Mouse (Mus musculus): ENCODE data around the gene Tlr7. TPM values are rescaled to one million over a fixed set of nuclear protein-coding genes. Genes with fewer than 3 reads are reported as not detected.
"Not testable (repeated sequence)": the region's sequence is repeated elsewhere in the genome, so short reads cannot be mapped to it uniquely, and the experiment has no call there.

The Tlr7 gene
- polyA plus RNA-seq, 1 experiment from 2014 or later, result 0.73 TPM

- peaks cover 5% of the 10 kb centered on the region; the same call in 1 of the 2 replicates for H3K27me3 ChIP-seq (ENCODE audit: control insufficient read depth, insufficient read depth, low read length)
- no peak overlapping the region for H3K27ac ChIP-seq (ENCODE audit: low read depth, low read length)
- no peak overlapping the region for H3K4me3 ChIP-seq (ENCODE audit: low read length)
- no peak overlapping the region for H3K4me2 ChIP-seq (replicated peaks; ENCODE audit: low read depth, low read length)
- H3K4me1 ChIP-seq (ENCODE audit: control insufficient read depth, insufficient read depth, low read length), result no peaks in the 10 kb centered on the region
- no peak overlapping the region for H3K9ac ChIP-seq (ENCODE audit: low read depth, low read length)
- 68% methylated on average over 4 of the region's 4 CpGs for WGBS
- H3K9me3 ChIP-seq (ENCODE audit: control insufficient read depth, low read length), result no peaks in the 10 kb centered on the region
- no peak for ATAC-seq (ENCODE audit: low FRiP score, low TSS enrichment)
- no peaks in the 10 kb centered on the region for H3K36me3 ChIP-seq (ENCODE audit: control insufficient read depth, insufficient read depth, low read length)
Measured at GRCm38 (mm10) chrX:167321233-167321806, 9.0 kb downstream of the Tlr7 start.

GRCm38 (mm10) chrX:167318819-167319396 is 11.4 kb downstream of the Tlr7 start:
- no peaks in the 10 kb centered on the region for H3K4me1 ChIP-seq (ENCODE audit: control insufficient read depth, insufficient read depth, low read length)
- no peak overlapping the region for H3K4me2 ChIP-seq (replicated peaks; ENCODE audit: low read depth, low read length)
- peaks cover 5% of the 10 kb centered on the region; the same call in 1 of the 2 replicates for H3K27me3 ChIP-seq (ENCODE audit: control insufficient read depth, insufficient read depth, low read length)
- no peak overlapping the region for H3K27ac ChIP-seq (ENCODE audit: low read depth, low read length)
- no peaks in the 10 kb centered on the region for H3K9me3 ChIP-seq (ENCODE audit: control insufficient read depth, low read length)
- H3K4me3 ChIP-seq (ENCODE audit: low read length), result no peak overlapping the region
- no peaks in the 10 kb centered on the region for H3K36me3 ChIP-seq (ENCODE audit: control insufficient read depth, insufficient read depth, low read length)
- WGBS, result 71% methylated on average over 4 of the region's 4 CpGs
- H3K9ac ChIP-seq (ENCODE audit: low read depth, low read length), result no peak overlapping the region
- ATAC-seq (ENCODE audit: low FRiP score, low TSS enrichment), result no peak

GRCm38 (mm10) chrX:167315766-167316165 is 14.6 kb downstream of the Tlr7 start:
- Histone ChIP-seq H3K4me3 (ENCODE audit: low read length) (no peak overlapping the region), H3K27ac (ENCODE audit: low read depth, low read length) (no peak overlapping the region), H3K9me3 (ENCODE audit: control insufficient read depth, low read length) (no peaks in the 10 kb centered on the region), H3K9ac (ENCODE audit: low read depth, low read length) (no peak overlapping the region), H3K36me3 (ENCODE audit: control insufficient read depth, insufficient read depth, low read length) (no peaks in the 10 kb centered on the region), H3K27me3 (ENCODE audit: control insufficient read depth, insufficient read depth, low read length) (peaks cover 5% of the 10 kb centered on the region; the same call in 1 of the 2 replicates), H3K4me1 (ENCODE audit: control insufficient read depth, insufficient read depth, low read length) (no peaks in the 10 kb centered on the region), H3K4me2 (replicated peaks; ENCODE audit: low read depth, low read length) (no peak overlapping the region)
- 51% methylated on average over 5 of the region's 5 CpGs for WGBS
- ATAC-seq (ENCODE audit: low FRiP score, low TSS enrichment), result no peak

- Histone ChIP-seq H3K9me3 (ENCODE audit: control insufficient read depth, low read length) (no peaks in the 10 kb centered on the region), H3K36me3 (ENCODE audit: control insufficient read depth, insufficient read depth, low read length) (no peaks in the 10 kb centered on the region), H3K4me2 (replicated peaks; ENCODE audit: low read depth, low read length) (no peak overlapping the region), H3K9ac (ENCODE audit: low read depth, low read length) (no peak overlapping the region), H3K4me3 (ENCODE audit: low read length) (no peak overlapping the region), H3K27ac (ENCODE audit: low read depth, low read length) (no peak overlapping the region), H3K27me3 (ENCODE audit: control insufficient read depth, insufficient read depth, low read length) (peaks cover 4% of the 10 kb centered on the region; the same call in 1 of the 2 replicates), H3K4me1 (ENCODE audit: control insufficient read depth, insufficient read depth, low read length) (no peaks in the 10 kb centered on the region)
- ATAC-seq (ENCODE audit: low FRiP score, low TSS enrichment), result no peak
- WGBS, result 70% methylated on average over 4 of the region's 4 CpGs
Measured at GRCm38 (mm10) chrX:167315093-167315726, 15.1 kb downstream of the Tlr7 start.

GRCm38 (mm10) chrX:167302061-167302460 is 28.3 kb downstream of the Tlr7 start:
- not testable (repeated sequence) for H3K4me3 ChIP-seq (ENCODE audit: low read length); H3K4me2 ChIP-seq (replicated peaks; ENCODE audit: low read depth, low read length); H3K27me3 ChIP-seq (ENCODE audit: control insufficient read depth, insufficient read depth, low read length); H3K9me3 ChIP-seq (ENCODE audit: control insufficient read depth, low read length); H3K36me3 ChIP-seq (ENCODE audit: control insufficient read depth, insufficient read depth, low read length); H3K9ac ChIP-seq (ENCODE audit: low read depth, low read length); H3K4me1 ChIP-seq (ENCODE audit: control insufficient read depth, insufficient read depth, low read length); ATAC-seq (ENCODE audit: low FRiP score, low TSS enrichment); H3K27ac ChIP-seq (ENCODE audit: low read depth, low read length)
- no CpG with 5 or more reads among the region's 1 CpGs for WGBS

- Histone ChIP-seq H3K4me2 (replicated peaks; ENCODE audit: low read depth, low read length) (peak overlapping the region; percentile 24), H3K36me3 (ENCODE audit: control insufficient read depth, insufficient read depth, low read length) (no peaks in the 10 kb centered on the region), H3K4me1 (ENCODE audit: control insufficient read depth, insufficient read depth, low read length) (no peaks in the 10 kb centered on the region), H3K27me3 (ENCODE audit: control insufficient read depth, insufficient read depth, low read length) (no peaks in the 10 kb centered on the region), H3K9me3 (ENCODE audit: control insufficient read depth, low read length) (no peaks in the 10 kb centered on the region), H3K9ac (ENCODE audit: low read depth, low read length) (no peak overlapping the region), H3K4me3 (ENCODE audit: low read length) (peak overlapping the region; percentile 10; the same call in 1 of the 2 replicates), H3K27ac (ENCODE audit: low read depth, low read length) (no peak overlapping the region)
- WGBS, result 30% methylated on average over 9 of the region's 9 CpGs
- peak; percentile 77; the same call in 1 of the 2 replicates for ATAC-seq (ENCODE audit: low FRiP score, low TSS enrichment)
Measured at GRCm38 (mm10) chrX:167276953-167277352, 53.4 kb downstream of the Tlr7 start.

- ATAC-seq (ENCODE audit: low FRiP score, low TSS enrichment), result no peak
- Histone ChIP-seq H3K9ac (ENCODE audit: low read depth, low read length) (no peak overlapping the region), H3K27ac (ENCODE audit: low read depth, low read length) (no peak overlapping the region), H3K4me2 (replicated peaks; ENCODE audit: low read depth, low read length) (peak overlapping the region; percentile 24), H3K4me1 (ENCODE audit: control insufficient read depth, insufficient read depth, low read length) (no peaks in the 10 kb centered on the region), H3K9me3 (ENCODE audit: control insufficient read depth, low read length) (no peaks in the 10 kb centered on the region), H3K27me3 (ENCODE audit: control insufficient read depth, insufficient read depth, low read length) (no peaks in the 10 kb centered on the region), H3K4me3 (ENCODE audit: low read length) (peak overlapping the region; percentile 10; the same call in 1 of the 2 replicates), H3K36me3 (ENCODE audit: control insufficient read depth, insufficient read depth, low read length) (no peaks in the 10 kb centered on the region)
- WGBS, result 59% methylated on average over 10 of the region's 10 CpGs
Measured at GRCm38 (mm10) chrX:167276551-167276950, 53.8 kb downstream of the Tlr7 start.

GRCm38 (mm10) chrX:167264086-167264485 is 66.3 kb downstream of the Tlr7 start, which contains the start of gene Tlr8:
Gene Tlr8, minus strand, starts transcription at chrX:167264329.
- H3K27me3 ChIP-seq (ENCODE audit: control insufficient read depth, insufficient read depth, low read length), result no peaks in the 10 kb centered on the region
- H3K4me3 ChIP-seq (ENCODE audit: low read length), result no peak within 1 kb of the TSS
- no peaks in the 10 kb centered on the region for H3K9me3 ChIP-seq (ENCODE audit: control insufficient read depth, low read length)
- H3K9ac ChIP-seq (ENCODE audit: low read depth, low read length), result no peak within 1 kb of the TSS
- no peak for ATAC-seq (ENCODE audit: low FRiP score, low TSS enrichment)
- no peak within 1 kb of the TSS for H3K27ac ChIP-seq (ENCODE audit: low read depth, low read length)
- no peaks in the 10 kb centered on the region for H3K36me3 ChIP-seq (ENCODE audit: control insufficient read depth, insufficient read depth, low read length)
- WGBS, result 86% methylated on average over 4 of the region's 4 CpGs
- no peak within 1 kb of the TSS for H3K4me2 ChIP-seq (replicated peaks; ENCODE audit: low read depth, low read length)
- H3K4me1 ChIP-seq (ENCODE audit: control insufficient read depth, insufficient read depth, low read length), result no peaks in the 10 kb centered on the region

- H3K9ac ChIP-seq (ENCODE audit: low read depth, low read length), result no peak overlapping the region
- WGBS, result 79% methylated on average over 4 of the region's 4 CpGs
- H3K36me3 ChIP-seq (ENCODE audit: control insufficient read depth, insufficient read depth, low read length), result no peaks in the 10 kb centered on the region
- no peaks in the 10 kb centered on the region for H3K27me3 ChIP-seq (ENCODE audit: control insufficient read depth, insufficient read depth, low read length)
- H3K9me3 ChIP-seq (ENCODE audit: control insufficient read depth, low read length), result no peaks in the 10 kb centered on the region
- no peak overlapping the region for H3K4me3 ChIP-seq (ENCODE audit: low read length)
- ATAC-seq (ENCODE audit: low FRiP score, low TSS enrichment), result no peak
- H3K4me2 ChIP-seq (replicated peaks; ENCODE audit: low read depth, low read length), result no peak overlapping the region
- H3K4me1 ChIP-seq (ENCODE audit: control insufficient read depth, insufficient read depth, low read length), result no peaks in the 10 kb centered on the region
- no peak overlapping the region for H3K27ac ChIP-seq (ENCODE audit: low read depth, low read length)
Measured at GRCm38 (mm10) chrX:167263530-167263929, 66.8 kb downstream of the Tlr7 start.

Measured in kidney, embryonic 14.5 days (tissue).